Mouse (Mus musculus) urinary bladder, postnatal 4 days (tissue): ENCODE measurements around the gene Tbc1d9.
A peak's percentile ranks its signal among the peaks of the same experiment; 100 is the strongest.

Experiments
- DNase-seq, 2 experiments: peaks; one replicate each; pipeline ENCODE4 v3.0.0; 2021 to 2022; ENCODE audit warnings: low spot score in 2 of 2

Tbc1d9 gene

DNA sequence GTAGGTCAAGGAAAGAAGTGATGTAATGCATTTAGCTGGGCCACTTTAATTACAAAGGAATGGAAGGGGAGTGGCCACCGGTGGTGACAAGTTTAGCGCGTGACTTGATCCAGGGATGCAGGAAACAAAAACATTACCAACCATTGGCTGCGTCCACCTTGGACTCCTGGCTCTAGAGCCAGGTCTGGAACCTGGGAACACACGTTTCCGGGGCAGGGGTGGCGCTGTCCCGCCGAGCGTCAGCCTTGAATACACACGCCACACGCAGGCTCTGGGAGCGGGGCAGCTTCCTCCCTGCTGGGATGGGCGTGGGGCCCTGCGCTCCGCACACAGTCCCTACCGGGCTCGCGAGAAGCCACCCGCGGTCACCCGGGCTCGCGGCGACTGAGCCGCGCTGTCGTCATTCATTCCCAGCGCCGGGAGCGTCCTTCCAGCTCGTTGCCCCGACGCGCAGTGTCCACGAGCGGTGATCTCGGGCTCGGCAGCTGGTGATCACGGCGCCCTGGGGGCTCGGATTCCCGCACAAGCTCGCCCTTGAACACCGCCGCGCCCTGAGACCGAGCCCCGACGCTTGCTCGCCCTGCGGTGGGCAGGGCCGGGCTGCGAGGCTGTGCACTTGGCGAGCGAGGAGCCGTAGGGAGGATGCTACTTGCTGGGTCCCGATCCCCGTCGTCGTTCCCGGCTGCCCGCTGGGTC is at the start of gene Tbc1d9:
Gene Tbc1d9 (plus strand): TSS at position 118 of the 696 bp plus-strand sequence.
- peak; percentile 69 to 70 for DNase-seq

DNA sequence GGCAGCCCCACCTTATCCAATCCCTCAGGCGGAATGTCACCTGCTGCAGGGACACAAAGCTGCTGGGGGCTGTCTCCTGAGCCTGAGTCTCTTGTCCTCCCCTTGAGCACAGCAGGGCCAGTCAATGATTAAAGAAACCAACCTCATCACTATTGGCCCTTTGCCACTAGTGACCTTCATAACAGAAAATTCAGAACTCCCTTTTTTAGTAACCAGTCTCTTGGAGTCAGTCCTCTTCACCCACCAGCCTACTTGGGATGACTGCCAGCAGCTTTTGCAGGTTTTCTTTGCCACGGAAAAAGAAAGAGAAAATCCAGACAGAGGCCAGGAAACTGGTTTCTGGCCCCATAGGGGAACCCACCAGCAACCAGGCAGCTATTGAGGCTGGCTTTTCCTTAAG is 30.1 kb upstream of the Tbc1d9 start:
- DNase-seq, result no peak

DNA sequence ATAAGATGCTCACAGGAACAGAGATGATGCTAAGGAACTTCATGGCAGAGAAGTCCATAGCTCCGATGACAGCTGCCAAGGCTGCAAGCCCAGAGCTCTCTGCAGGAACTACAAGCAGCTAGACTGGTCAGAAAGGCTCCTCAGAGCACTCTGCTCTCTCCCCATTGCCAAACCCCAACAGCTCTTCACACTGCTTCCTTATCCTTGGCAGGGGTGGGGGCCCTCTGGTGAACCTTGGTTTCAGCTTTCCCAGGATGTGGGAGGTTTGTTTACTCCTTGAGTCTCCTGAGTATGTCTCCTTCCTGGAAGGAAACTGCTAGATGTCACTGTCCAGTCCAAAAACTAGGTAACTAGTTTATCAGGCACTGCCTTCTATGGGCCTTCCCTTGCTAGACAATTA is 25.1 kb upstream of the Tbc1d9 start:
- DNase-seq, result no peak

GRCm38 (mm10) chr8:83140701-83141111 is 24.4 kb upstream of the Tbc1d9 start:
- DNase-seq, result no peak

DNA sequence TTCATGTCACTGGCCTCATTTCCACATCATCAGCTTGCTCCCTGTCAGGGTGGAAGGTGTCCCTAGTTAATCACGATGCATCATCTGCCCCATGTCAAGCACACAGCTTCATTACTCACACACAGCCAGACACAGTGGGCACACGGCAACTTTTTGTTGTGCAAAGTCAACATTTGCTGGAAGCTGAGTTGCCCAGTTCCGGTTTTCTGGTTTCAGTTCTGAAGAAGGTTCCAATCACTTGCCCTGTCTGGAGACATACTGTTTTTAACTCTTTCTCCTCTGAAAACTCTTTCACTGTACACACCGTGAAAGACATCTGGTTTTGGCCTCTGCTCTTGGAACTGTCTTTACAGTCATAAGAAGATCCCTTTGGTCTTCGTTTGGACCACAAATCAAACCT is 23.8 kb upstream of the Tbc1d9 start:
- no peak for DNase-seq

DNA sequence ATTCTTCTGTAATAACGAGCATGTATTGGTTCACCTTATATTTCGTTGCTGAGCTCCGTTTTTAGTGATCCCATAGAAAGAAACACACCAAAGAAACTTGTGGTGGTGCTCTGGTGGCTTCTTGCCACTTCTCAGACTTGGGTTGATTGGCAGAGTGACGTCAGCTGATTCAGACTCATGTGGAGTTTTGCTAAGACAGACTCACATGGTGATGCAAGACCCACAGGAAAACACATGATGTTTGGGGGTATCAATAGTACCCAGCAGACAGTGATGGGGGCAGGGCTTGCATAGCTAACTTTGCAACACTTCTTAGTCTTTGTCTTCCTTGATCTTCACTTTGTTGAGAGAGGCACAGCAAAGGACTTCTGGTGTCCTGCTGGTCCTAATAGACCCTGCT is 20.6 kb upstream of the Tbc1d9 start:
- DNase-seq, result no peak

DNA sequence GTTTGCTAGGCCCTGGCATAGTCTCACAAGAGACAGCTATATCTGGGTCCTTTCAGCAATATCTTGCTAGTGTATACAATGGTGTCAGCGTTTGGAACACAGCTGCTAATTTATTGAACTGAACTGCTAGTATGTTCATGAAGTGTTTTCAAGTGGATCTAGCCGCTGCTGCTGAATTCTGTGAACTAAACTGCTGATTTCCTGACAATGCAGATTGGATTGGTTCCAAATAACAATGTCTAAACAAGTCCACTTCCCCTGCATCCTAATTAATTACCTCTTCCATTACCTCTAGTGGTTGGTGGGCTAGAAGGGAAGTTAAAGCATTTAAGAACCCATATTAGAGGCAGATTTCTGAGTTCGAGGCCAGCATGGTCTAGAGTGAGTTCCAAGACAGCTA is 19.7 kb upstream of the Tbc1d9 start:
- DNase-seq, result no peak

DNA sequence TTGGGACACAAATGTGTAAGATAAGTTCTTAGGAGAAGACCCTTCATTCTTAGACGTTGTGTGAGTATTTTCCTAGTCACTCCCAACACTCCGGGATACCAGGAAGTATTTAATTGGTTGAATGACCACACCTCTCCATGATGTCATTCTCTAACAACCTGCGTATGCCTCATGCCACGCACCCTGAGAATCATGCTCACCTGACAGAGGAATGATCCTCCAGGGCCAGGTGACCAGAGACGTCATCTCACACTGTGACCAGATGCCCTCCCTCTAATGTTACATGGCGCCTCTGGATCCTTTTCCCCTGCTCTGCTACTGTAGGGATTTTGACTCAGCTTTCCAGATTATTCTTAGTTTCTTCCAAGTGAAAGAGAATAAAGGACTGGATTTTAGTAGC is 16.0 kb upstream of the Tbc1d9 start:
- no peak for DNase-seq

GRCm38 (mm10) chr8:83152055-83152454 is 13.1 kb upstream of the Tbc1d9 start:
- DNase-seq, result no peak

GRCm38 (mm10) chr8:83152470-83152869 is 12.7 kb upstream of the Tbc1d9 start:
- no peak for DNase-seq

DNA sequence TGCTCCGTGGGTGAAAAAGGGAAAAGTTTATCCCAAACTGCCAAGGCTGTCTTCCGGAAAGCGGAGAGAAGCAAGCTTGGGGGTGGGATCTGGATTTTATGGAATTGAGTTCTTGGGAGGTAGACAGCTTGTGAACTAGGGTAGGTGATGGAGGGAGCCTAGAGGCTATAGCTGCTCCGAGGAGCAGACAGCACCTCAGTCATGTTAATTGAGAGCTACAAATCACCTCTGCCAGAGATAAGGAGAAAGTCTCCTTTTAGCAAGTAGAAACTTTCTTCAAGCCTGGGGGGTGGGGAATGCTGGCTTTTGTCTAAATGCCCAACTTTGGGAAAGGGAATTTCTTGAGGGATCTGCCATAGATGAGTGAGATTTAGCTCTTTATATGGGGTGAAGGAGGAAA is 10.0 kb upstream of the Tbc1d9 start:
- no peak for DNase-seq

GRCm38 (mm10) chr8:83158971-83159370 is 6.2 kb upstream of the Tbc1d9 start:
- no peak for DNase-seq

GRCm38 (mm10) chr8:83159615-83160014 is 5.5 kb upstream of the Tbc1d9 start:
- DNase-seq, result no peak

DNA sequence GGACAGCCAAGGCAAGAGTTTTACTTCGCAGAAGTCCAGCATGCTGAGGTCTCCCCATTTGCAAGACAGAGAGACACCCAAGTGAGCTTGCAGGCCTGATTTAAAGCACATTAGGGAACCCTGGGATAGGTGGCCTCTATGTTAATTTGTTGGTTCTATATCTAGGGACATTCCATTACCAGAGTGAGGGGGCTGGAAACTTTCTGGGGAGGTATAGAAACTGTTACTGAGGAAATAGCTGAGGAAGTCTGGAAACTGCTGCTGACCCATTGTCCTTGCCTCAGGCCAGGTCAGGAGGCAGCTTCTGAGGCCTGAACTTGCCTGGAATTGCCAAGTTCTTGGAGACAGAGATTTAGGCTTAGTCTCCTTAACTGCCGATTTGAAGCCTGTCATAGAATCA is 4.5 kb upstream of the Tbc1d9 start:
- no peak for DNase-seq

DNA sequence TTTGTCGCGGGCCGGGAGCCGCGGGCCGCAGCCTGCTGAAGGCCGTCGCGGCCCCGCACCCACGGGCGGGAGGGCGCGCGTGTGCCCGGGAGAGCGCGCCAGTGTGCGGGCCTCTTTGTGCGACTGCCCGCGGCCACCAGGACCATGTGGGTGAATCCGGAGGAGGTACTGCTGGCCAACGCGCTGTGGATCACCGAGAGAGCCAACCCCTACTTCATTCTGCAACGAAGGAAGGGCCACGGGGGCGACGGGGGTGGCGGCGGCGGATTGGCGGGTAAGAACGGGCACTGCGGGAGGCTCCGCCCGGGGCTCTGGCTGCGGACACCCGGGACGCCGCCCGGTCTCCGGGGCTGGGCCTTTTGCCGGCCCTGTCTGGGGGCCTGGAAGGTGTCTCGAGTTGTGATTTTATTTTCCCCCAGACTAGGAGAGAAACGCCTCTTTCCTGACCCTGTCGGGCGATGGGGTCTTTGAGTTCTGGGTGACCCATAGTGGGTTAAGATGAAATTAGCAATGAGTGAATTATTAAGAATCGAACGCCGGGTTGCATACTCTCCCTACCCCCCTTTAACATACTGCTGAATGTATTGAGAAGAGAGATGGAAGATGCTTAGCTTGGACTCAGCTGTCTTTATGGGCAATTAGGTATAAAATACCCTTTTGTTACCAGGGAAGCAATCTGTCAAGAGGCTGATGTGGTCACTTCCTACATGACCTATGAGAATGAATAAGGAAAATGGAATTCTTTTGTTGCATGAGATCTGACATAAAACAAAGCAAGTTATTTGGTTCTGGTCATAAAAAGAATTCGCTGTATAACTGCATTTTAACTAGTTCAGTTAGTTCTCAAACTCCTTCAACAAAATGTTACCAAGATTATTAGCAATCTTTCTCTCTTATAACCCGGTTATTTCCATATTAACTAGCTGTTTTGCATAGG is 1.0 kb downstream of the Tbc1d9 start, which contains the start of gene Gm10645:
Gene Gm10645 (minus strand): TSS at position 240 of the 937 bp plus-strand sequence.
- DNase-seq, result peak; percentile 53 to 64

GRCm38 (mm10) chr8:83167932-83168331 is 2.8 kb downstream of the Tbc1d9 start:
- no peak for DNase-seq

GRCm38 (mm10) chr8:83169127-83169526 is 4.0 kb downstream of the Tbc1d9 start:
- DNase-seq, result no peak

GRCm38 (mm10) chr8:83169709-83170108 is 4.6 kb downstream of the Tbc1d9 start:
- DNase-seq, result no peak

DNA sequence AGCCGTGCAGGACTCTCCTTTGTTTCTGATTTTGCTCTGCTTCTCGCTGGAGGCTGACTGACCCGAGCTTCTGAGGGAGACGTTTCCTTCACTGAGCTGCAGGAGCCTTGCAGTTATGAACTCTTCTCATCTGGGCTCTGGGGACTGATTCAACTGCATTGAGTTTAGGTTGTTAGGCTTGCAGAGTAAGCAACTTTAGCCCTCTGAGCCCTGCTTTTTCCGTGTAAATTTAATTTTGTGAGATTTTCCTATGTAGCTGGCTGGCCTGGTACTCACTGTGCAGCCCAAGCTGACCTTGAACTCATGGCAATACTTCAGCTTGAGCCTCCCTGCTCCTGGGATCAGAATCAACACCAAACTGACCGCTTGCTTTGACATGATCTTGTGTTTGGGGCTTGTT is 5.7 kb downstream of the Tbc1d9 start:
- DNase-seq, result no peak

- no peak for DNase-seq
These were observed 10.5 kb downstream of the Tbc1d9 start for GRCm38 (mm10) chr8:83175680-83176079.

DNA sequence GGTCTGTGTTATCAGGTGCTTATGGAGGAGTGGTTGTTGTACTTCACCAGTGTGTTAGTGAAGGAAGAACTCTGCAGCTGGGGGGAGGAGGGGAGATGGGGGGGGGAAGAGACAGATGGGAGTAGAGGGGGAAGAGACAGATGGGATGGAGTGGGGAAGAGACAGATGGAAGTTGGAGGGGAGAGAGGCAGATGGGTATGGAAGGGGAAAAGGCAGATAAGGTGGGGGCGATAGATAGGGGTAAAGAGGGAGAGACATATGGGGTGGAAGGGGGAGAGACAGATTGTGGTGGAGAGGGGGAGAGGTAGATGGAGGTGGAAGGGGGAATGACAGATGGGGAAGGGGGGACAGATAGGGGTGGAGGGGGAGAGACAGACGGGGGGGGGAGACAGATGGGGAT is 11.6 kb downstream of the Tbc1d9 start:
- no peak for DNase-seq

- DNase-seq, result no peak
These were observed 12.4 kb downstream of the Tbc1d9 start for GRCm38 (mm10) chr8:83177317-83178195.
